Mouse (Mus musculus): Measurements from ENCODE around the gene Sfta2.

The Sfta2 gene

DNA sequence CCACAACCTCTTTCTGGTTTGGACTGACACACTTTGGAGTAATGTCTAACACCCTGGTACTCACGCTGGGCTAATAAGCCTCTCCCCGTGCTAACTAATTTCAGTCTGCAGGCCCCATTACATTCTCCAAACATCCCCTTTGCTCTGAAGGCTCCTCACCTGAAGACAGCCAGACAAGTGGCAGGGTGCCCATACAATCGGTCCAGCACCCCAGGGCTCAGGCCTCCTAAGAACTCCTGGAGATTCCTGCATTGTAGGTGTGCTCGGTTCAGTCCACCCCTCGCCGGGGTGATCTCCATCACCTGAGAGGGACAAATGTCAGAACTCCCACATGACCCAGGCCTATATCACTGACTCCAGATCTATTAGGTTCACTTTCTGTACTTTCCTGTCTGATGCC, 71.2 kb downstream of the Sfta2 start:
- DNase-seq (ENCODE audit: low read depth, low spot score), result no peak

DNA sequence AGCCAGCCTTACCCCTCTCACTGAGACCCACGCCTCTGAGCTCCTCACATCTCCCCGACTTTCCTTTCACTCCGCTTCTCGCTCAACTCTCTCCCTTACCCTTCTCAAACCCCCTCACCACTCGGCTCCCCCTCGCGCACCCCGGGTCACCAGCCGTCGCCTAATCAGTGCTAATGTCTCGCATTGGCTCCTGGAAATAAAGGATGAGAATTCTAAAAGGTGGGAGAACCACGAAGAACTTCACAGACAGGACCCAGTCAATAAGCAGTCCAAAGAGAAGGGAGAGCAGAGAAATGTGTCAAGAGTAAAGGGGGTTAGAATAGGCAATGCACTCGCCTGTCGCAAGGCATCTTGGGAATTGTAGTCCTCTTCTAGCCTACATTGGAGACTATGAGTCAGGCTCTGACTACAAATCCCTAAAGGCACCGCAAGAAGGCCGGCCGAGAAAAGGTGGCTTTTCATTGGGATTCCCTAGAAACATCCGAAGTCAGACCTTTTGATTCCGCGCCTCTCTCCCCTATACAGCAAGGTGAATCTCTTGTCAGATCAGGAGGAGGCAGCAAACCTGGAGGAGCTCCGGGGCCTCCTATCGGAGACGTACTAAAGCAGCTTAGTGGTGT, 72.2 kb downstream of the Sfta2 start, which contains the start of gene Gtf2h4:
Gtf2h4 (minus strand) TSS at position 324 of the 620 bp plus-strand sequence.
- peak; percentile 93 for DNase-seq (ENCODE audit: low read depth, low spot score)

DNA sequence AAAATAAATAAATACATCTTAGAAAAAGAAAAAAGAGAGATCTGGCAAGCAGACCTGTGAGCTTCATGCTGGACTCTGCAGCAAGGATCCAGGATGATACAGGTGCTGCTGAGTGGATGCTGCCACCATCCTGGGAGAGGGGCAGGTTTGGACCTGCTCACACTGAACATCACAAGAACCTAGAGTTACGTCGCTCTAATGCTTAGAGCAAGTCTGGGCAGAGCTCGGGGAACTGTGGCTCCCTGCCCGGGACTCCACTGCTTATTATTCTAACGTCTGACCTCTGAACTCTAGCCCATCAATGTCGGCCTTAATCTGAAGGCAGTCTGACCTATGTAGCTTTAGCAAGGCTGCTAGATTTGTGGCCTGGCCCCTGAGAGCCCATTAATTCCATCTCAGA, 79.2 kb downstream of the Sfta2 start:
- no peak for DNase-seq (ENCODE audit: low read depth, low spot score)

- DNase-seq (ENCODE audit: low read depth, low spot score), result no peak
Observed at GRCm38 (mm10) chr17:35681986-35682385, 80.6 kb downstream of the Sfta2 start.

DNA sequence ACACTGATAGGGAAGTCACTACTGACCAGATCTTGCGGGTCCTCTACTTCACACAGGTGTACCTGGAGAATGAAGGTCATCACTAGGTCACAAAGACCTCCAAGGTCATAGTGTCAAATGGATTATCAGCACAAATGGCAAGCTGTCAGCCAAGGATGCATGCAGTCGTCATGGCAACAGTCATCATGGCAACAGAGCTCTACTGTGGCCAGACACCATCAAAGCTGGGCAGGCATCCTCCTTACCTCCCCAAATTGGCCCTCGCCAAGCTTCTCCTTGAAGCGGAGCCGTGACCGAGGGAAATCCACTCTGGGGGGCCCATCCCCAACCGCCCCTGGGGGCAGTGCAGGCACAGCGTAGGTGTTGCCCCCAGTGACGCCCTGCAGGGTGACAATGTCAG, 83.7 kb downstream of the Sfta2 start:
- no peak for DNase-seq (ENCODE audit: low read depth, low spot score)

GRCm38 (mm10) chr17:35688347-35689175, 87.2 kb downstream of the Sfta2 start:
- DNase-seq (ENCODE audit: low read depth, low spot score), result no peak

DNA sequence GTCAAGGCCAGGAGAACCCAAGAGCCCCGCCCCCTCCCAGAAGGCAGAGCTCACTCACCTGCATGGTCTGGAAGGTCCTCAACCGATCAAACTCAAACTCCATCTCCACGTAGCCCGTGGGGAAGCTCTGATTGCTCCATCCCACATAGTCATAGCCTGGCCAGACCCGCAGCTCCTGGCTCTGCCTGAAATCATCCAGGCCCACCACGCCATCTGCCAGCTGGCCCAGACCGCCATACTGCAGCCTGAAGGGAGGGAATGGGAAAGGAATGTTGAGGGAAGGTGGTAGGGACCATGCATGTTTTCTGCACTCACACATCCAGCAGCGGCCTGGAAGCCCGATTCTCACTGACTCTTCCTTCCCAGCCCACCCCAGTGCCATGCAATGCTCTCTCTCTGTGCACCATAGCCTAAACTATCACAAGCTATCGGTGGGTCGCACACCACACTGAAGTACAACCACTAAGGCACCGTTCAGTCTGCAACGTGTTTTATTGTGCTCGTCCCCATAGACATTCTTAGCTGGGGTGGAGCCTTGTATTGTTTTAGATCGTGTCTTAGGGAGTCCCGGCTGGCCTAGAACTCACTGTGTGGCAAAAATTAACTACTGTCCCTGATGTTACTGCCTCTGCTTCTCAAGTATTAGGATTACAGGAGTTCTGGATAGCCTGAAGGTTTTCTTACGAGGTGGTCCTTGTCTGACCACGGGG, 88.7 kb downstream of the Sfta2 start:
- no peak for DNase-seq (ENCODE audit: low read depth, low spot score)

GRCm38 (mm10) chr17:35691811-35692210, 90.5 kb downstream of the Sfta2 start:
- DNase-seq (ENCODE audit: low read depth, low spot score), result no peak

- DNase-seq (ENCODE audit: low read depth, low spot score), result no peak
Observed at GRCm38 (mm10) chr17:35692368-35692767, 91.0 kb downstream of the Sfta2 start.

- no peak for DNase-seq (ENCODE audit: low read depth, low spot score)
Observed at GRCm38 (mm10) chr17:35693906-35694305, 92.6 kb downstream of the Sfta2 start.

- DNase-seq (ENCODE audit: low read depth, low spot score), result peak; percentile 51
Observed at GRCm38 (mm10) chr17:35695289-35695688, 93.9 kb downstream of the Sfta2 start.

DNA sequence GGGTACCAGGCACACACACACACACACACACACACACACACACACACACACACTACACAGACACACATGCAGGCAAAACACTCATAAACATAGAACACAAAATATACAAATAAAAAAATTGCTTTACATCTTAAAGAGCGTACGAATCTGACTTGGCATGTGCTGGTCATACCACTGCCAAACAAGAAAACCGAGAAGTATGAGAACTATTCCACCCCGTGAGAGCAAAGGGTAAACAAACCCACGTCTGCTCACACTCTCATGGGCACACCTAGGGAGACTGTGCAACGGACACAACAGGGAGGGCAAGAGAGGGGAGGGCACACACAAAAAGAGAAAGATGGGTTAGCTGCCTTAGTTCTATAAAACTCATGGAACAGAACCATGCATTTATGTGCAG, 95.3 kb downstream of the Sfta2 start:
- DNase-seq (ENCODE audit: low read depth, low spot score), result no peak

DNA sequence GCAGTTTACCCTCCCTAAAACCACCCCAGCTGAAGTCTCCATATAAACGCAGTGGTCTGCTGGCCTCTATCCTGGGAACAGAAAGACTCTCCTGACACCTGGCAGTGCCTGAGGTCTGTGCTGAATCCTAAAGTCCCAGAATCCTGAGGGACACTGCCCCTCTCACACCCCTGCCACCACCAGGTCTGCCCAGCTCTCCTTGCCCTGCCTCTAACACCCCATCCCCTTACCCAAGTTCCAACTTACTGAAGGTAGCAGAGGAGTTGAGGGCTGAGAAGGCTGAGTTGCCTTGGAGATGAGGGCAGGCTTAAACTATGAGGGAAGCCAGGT, 96.0 kb downstream of the Sfta2 start:
- no peak for DNase-seq (ENCODE audit: low read depth, low spot score)

DNA sequence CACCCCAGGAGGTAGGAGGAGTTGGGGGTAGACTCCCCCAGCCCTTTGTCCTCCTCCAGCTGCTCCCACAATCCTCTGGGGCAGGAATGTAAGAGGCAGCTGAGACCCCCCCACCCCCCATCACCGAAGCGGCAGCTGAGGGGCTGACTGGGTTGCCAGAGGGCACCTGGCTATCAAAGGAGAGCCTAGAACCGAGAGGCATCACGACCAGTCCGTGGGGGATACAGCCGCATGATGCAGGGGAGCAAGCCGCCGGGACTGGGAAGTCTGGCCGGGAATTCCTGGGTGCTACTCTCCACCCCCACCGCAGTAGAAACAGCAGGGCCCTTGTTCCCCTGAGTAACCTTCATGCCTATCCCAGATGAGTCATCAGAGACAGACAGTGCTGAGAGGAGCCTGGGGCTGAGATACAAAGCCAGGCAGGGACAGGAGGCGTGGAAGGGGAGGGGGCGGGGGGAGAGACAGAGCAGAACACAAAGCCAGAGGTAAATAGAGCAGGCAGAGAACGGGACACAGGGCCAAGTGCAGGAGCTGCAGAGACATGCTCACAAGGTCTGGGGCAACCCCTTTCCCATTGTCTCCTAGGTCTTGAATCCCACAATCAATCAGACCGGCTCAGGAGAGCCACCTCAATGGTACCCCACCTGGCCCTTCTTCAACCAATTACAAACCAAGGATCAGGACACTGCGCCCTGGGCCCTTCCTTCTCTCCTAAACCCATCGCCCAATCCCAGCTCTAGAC, 96.6 kb downstream of the Sfta2 start:
- no peak for DNase-seq (ENCODE audit: low read depth, low spot score)

DNA sequence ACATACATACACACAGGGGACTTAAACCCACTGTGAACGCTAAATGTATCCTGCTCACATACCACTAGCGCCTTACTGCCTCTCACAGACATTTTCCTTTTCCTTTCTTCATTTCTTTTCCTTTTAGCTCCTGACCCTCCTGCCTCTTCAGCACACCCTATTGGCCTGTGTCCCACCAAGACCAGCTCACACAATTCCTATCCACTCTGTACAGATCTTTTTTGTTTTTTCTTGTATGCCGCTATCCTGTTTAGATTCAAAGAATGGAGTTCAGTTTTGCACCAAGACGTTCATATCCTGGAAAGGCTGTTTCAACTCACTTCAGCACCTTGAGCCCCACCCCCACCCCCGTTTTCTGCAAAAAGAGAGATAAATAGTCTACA, 97.1 kb downstream of the Sfta2 start:
- no peak for DNase-seq (ENCODE audit: low read depth, low spot score)

DNA sequence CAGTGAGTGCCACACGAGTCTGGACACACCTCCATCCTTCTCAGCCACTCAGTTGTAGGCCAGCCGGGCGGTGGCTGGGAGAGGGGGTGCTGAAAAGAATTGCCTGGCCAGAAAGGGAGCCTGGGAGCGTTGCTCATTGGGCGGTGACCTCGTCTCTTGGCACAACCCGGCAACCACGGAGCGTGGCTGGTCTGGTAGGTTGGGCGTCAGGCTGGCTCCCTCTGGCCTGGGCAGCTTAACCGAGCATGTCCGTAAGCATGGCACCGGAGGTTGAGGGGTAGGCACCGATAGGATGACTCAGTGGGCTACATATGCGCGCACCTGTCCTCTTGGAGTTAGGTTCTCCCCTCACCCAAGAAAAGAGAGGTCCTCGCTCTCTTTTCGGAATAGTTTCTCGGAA, 98.6 kb downstream of the Sfta2 start:
- DNase-seq (ENCODE audit: low read depth, low spot score), result no peak

Data from CD4-positive helper T cell, adult 2 months (primary cell).